Mouse (Mus musculus): ENCODE data around the gene Tspan18. TPM values are rescaled to one million over a fixed set of nuclear protein-coding genes. Genes with fewer than 3 reads are reported as not detected.
A peak's percentile ranks its signal among the peaks of the same experiment; 100 is the strongest.

Tspan18 gene
- polyA plus RNA-seq, 1 experiment from 2014 or later: 16.9 TPM

- H3K36me3 ChIP-seq: no peaks in the 10 kb centered on the region
- H3K9me3 ChIP-seq: no peaks in the 10 kb centered on the region
- H3K4me1 ChIP-seq: peaks cover 75% of the 10 kb centered on the region
- H3K27ac ChIP-seq (replicated peaks): peak overlapping the region; percentile 90
- 32% methylated on average over 2 of the region's 2 CpGs for WGBS
- H3K4me3 ChIP-seq: no peak overlapping the region
- 0 out of 2 replicates have a peak, but pooled peaks have one; percentile 3 for ATAC-seq (replicated peaks)
- 0 out of 2 replicates have a peak overlapping the region, but pooled peaks have one; percentile 15 for H3K9ac ChIP-seq (replicated peaks)
- no peaks in the 10 kb centered on the region for H3K27me3 ChIP-seq
- no peak overlapping the region for H3K4me2 ChIP-seq (replicated peaks)
These were observed 48.0 kb downstream of the Tspan18 start for GRCm38 (mm10) chr2:93286321-93286720.

- WGBS: 47% methylated on average over 8 of the region's 8 CpGs
- Histone ChIP-seq H3K4me1 (peaks cover 70% of the 10 kb centered on the region), H3K4me3 (no peak overlapping the region), H3K9ac (replicated peaks) (0 out of 2 replicates have a peak overlapping the region, but pooled peaks have one; percentile 15), H3K9me3 (no peaks in the 10 kb centered on the region), H3K4me2 (replicated peaks) (no peak overlapping the region), H3K27me3 (no peaks in the 10 kb centered on the region), H3K27ac (replicated peaks) (peak overlapping the region; percentile 90), H3K36me3 (no peaks in the 10 kb centered on the region)
- ATAC-seq (replicated peaks): no peak
These were observed 48.5 kb downstream of the Tspan18 start for GRCm38 (mm10) chr2:93285842-93286241.

DNA sequence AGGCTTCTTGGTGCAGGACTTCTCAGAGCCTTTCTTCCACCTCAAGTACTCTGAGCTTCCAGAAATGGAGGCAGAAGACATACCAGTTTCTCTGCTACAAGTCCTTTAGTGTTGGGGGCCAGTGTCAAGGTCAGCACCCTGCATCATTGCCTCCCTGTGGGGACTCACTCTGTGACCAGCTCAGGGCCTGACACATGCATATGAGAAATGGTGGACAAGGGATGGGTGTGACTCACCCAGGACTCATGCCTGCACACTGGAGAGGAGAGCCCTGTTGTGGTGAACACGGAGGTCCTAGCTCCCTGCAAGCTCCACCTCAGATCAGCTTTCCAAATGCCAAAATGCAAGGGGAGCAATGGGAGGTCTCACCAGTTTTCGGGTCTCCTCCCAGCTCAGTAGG, 49.7 kb downstream of the Tspan18 start:
- ATAC-seq (replicated peaks): no peak
- Histone ChIP-seq H3K4me3 (no peak overlapping the region), H3K9me3 (no peaks in the 10 kb centered on the region), H3K4me2 (replicated peaks) (no peak overlapping the region), H3K4me1 (peaks cover 74% of the 10 kb centered on the region), H3K27me3 (no peaks in the 10 kb centered on the region), H3K27ac (replicated peaks) (peak overlapping the region; percentile 28; the same call in 1 of the 2 replicates), H3K9ac (replicated peaks) (no peak overlapping the region), H3K36me3 (no peaks in the 10 kb centered on the region)
- WGBS: 70% methylated on average over 2 of the region's 2 CpGs

- peak overlapping the region; percentile 16; the same call in 1 of the 2 replicates for H3K27ac ChIP-seq (replicated peaks)
- H3K9me3 ChIP-seq: no peaks in the 10 kb centered on the region
- no peaks in the 10 kb centered on the region for H3K27me3 ChIP-seq
- no peak overlapping the region for H3K4me2 ChIP-seq (replicated peaks)
- ATAC-seq (replicated peaks): no peak
- H3K9ac ChIP-seq (replicated peaks): no peak overlapping the region
- peaks cover 74% of the 10 kb centered on the region for H3K4me1 ChIP-seq
- 18% methylated on average over 7 of the region's 7 CpGs for WGBS
- H3K36me3 ChIP-seq: no peaks in the 10 kb centered on the region
- H3K4me3 ChIP-seq: no peak overlapping the region
These were observed 50.6 kb downstream of the Tspan18 start for GRCm38 (mm10) chr2:93283481-93284293.

DNA sequence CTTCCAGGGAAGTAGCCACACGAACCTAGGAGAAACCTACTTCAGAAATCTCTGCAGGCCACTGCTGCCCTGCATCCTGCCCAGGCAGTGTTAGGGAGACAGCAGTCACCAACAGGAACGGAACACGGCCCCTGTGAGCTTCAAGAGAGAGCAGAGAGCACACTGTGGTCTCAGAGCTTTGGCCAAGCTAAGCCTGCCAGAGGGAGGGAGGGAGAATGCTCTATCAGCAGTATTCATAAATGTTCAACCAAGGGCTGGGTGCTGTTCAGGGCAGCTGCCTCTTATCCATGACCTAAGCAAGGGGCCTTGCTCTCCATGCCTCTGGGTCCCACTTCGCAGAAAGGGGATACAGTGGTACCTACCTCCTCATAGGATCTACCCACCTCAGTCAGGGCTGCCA, 51.7 kb downstream of the Tspan18 start:
- ATAC-seq (replicated peaks): no peak
- no peaks in the 10 kb centered on the region for H3K36me3 ChIP-seq
- H3K9me3 ChIP-seq: no peaks in the 10 kb centered on the region
- no peak overlapping the region for H3K4me2 ChIP-seq (replicated peaks)
- 93% methylated on average over 4 of the region's 4 CpGs for whole genome bisulfite sequencing
- H3K9ac ChIP-seq (replicated peaks): no peak overlapping the region
- no peak overlapping the region for H3K27ac ChIP-seq (replicated peaks)
- no peak overlapping the region for H3K4me3 ChIP-seq
- peaks cover 74% of the 10 kb centered on the region for H3K4me1 ChIP-seq
- no peaks in the 10 kb centered on the region for H3K27me3 ChIP-seq

GRCm38 (mm10) chr2:93281466-93281865, 52.8 kb downstream of the Tspan18 start:
- no peak for ATAC-seq (replicated peaks)
- WGBS: 79% methylated on average over 6 of the region's 6 CpGs
- H3K4me1 ChIP-seq: peaks cover 72% of the 10 kb centered on the region

GRCm38 (mm10) chr2:93280117-93280620, 54.1 kb downstream of the Tspan18 start:
- Histone ChIP-seq H3K4me1 (peaks cover 59% of the 10 kb centered on the region), H3K4me2 (replicated peaks) (no peak overlapping the region), H3K27me3 (no peaks in the 10 kb centered on the region), H3K9ac (replicated peaks) (no peak overlapping the region), H3K4me3 (no peak overlapping the region), H3K9me3 (no peaks in the 10 kb centered on the region), H3K27ac (replicated peaks) (peak overlapping the region; percentile 75), H3K36me3 (no peaks in the 10 kb centered on the region)
- WGBS: 9% methylated on average over 2 of the region's 2 CpGs
- ATAC-seq (replicated peaks): no peak

More at GRCm38 (mm10) chr2:93281466-93281865, 52.8 kb downstream of the Tspan18 start:
- Histone ChIP-seq H3K27ac (replicated peaks) (no peak overlapping the region), H3K9ac (replicated peaks) (no peak overlapping the region), H3K4me2 (replicated peaks) (no peak overlapping the region), H3K36me3 (no peaks in the 10 kb centered on the region), H3K9me3 (no peaks in the 10 kb centered on the region), H3K27me3 (no peaks in the 10 kb centered on the region), H3K4me3 (no peak overlapping the region)

- H3K9me3 ChIP-seq: no peaks in the 10 kb centered on the region
- no peaks in the 10 kb centered on the region for H3K27me3 ChIP-seq
- peak; percentile 73 for ATAC-seq (replicated peaks)
- WGBS: 2% methylated on average over 11 of the region's 11 CpGs
- H3K4me2 ChIP-seq (replicated peaks): no peak overlapping the region; the same call in 1 of the 2 replicates
- H3K4me3 ChIP-seq: no peak overlapping the region
- peak overlapping the region; percentile 75 for H3K27ac ChIP-seq (replicated peaks)
- peaks cover 48% of the 10 kb centered on the region for H3K4me1 ChIP-seq
- H3K36me3 ChIP-seq: no peaks in the 10 kb centered on the region
- no peak overlapping the region for H3K9ac ChIP-seq (replicated peaks)
These were observed 55.9 kb downstream of the Tspan18 start for GRCm38 (mm10) chr2:93278181-93278975.

DNA sequence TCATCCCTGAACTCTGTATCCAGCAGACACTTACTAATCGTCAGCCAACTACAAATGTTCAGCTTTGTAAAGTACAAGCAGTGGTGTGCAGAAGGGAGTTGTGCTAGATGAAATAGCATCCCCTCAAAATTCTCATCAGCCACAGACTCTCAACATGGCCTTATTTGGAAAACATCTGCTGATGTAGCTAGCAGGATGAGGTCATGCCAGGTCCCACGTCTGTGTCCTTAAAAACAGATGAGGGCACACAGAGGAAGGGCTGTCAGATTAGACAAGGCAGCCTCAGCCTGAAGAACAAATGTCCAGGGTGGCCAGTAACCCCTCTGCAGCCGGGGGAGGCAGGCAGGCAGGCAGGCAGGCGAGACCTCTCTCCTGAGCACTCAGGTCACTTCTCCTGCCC, 56.8 kb downstream of the Tspan18 start:
- H3K4me2 ChIP-seq (replicated peaks): no peak overlapping the region
- H3K9me3 ChIP-seq: no peaks in the 10 kb centered on the region
- H3K27ac ChIP-seq (replicated peaks): peak overlapping the region; percentile 75
- no peak for ATAC-seq (replicated peaks)
- H3K4me3 ChIP-seq: no peak overlapping the region
- H3K36me3 ChIP-seq: no peaks in the 10 kb centered on the region
- 23% methylated on average over 4 of the region's 4 CpGs for WGBS
- no peaks in the 10 kb centered on the region for H3K27me3 ChIP-seq
- H3K4me1 ChIP-seq: peaks cover 52% of the 10 kb centered on the region
- H3K9ac ChIP-seq (replicated peaks): no peak overlapping the region

GRCm38 (mm10) chr2:93276026-93276425, 58.3 kb downstream of the Tspan18 start:
- Histone ChIP-seq H3K4me3 (no peak overlapping the region), H3K9ac (replicated peaks) (no peak overlapping the region), H3K27me3 (no peaks in the 10 kb centered on the region), H3K4me2 (replicated peaks) (no peak overlapping the region), H3K36me3 (no peaks in the 10 kb centered on the region), H3K27ac (replicated peaks) (no peak overlapping the region), H3K4me1 (peaks cover 55% of the 10 kb centered on the region), H3K9me3 (no peaks in the 10 kb centered on the region)
- ATAC-seq (replicated peaks): no peak
- WGBS: 87% methylated on average over 7 of the region's 7 CpGs

DNA sequence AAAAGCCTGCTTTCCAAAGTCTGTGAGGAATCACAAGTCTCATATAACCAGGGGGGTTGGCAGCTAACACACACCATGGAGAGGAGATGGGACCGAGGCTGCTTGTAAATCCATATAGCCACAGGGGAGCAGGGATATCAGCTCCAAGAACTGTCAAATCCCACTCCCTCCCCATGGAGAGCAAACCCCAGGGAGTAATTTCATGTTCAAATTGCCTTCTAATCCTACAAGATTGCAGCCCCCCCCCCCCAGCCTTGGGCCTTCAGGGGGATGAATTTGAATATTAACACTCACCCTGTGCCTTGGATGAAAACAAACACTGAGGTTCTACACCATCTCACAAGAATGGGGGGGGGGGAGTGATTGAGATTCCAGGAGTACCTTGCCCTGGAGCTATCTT, 60.4 kb downstream of the Tspan18 start:
- no peak overlapping the region for H3K4me3 ChIP-seq
- no peaks in the 10 kb centered on the region for H3K9me3 ChIP-seq
- no peak overlapping the region for H3K9ac ChIP-seq (replicated peaks)
- peaks cover 49% of the 10 kb centered on the region for H3K4me1 ChIP-seq
- no peak overlapping the region for H3K4me2 ChIP-seq (replicated peaks)
- no peak for ATAC-seq (replicated peaks)
- no peaks in the 10 kb centered on the region for H3K27me3 ChIP-seq
- no peak overlapping the region for H3K27ac ChIP-seq (replicated peaks)
- no peaks in the 10 kb centered on the region for H3K36me3 ChIP-seq
- 37% methylated on average over 1 of the region's 1 CpGs for WGBS

- Histone ChIP-seq H3K27me3 (no peaks in the 10 kb centered on the region), H3K27ac (replicated peaks) (no peak overlapping the region), H3K4me3 (no peak overlapping the region), H3K4me2 (replicated peaks) (no peak overlapping the region), H3K4me1 (peaks cover 46% of the 10 kb centered on the region), H3K9ac (replicated peaks) (no peak overlapping the region), H3K9me3 (no peaks in the 10 kb centered on the region), H3K36me3 (no peaks in the 10 kb centered on the region)
- 36% methylated on average over 5 of the region's 5 CpGs for WGBS
- ATAC-seq (replicated peaks): no peak
These were observed 64.2 kb downstream of the Tspan18 start for GRCm38 (mm10) chr2:93270083-93270482.
